Mouse (Mus musculus): Measurements from ENCODE around the gene Cdkal1.

- TF ChIP-seq CTCF (IDR thresholded peaks at IDR 0.05; ENCODE audit: low read depth, low read length): no peak
- no peak for TF ChIP-seq POLR2A (IDR thresholded peaks at IDR 0.05; ENCODE audit: borderline replicate concordance, low read depth, low read length)
These were observed 205.9 kb downstream of the Cdkal1 start for GRCm38 (mm10) chr13:29649593-29649992.

All from bone marrow macrophage, adult 2 months (primary cell).